Mouse (Mus musculus): Measurements from ENCODE around the gene Chst5.

GRCm38 (mm10) chr8:111924976-111925375 lies 14.7 kb upstream of the Chst5 start:
- TF ChIP-seq POLR2A (IDR thresholded peaks at IDR 0.05; ENCODE audit: borderline replicate concordance, low read depth, low read length) (no peak), CTCF (IDR thresholded peaks at IDR 0.05; ENCODE audit: low read depth, low read length) (no peak)

Measured in bone marrow macrophage, adult 2 months (primary cell).